Mouse (Mus musculus) left cerebral cortex, adult 2 months (tissue): ENCODE measurements around the gene Rfxank. TPM values are rescaled to one million over a fixed set of nuclear protein-coding genes. Genes with fewer than 3 reads are reported as not detected.
A peak's percentile ranks its signal among the peaks of the same experiment; 100 is the strongest.

Experiments used
- DNase-seq, 2 experiments: peaks; one replicate each; pipeline ENCODE4 v3.0.0; 2021 to 2022; ENCODE audit warnings: low spot score in 2 of 2, mixed read lengths in 1 of 2; ENCODE audit errors: extremely low spot score in 1 of 2
- H3K27ac ChIP-seq: fragments of 200-600 bp; 2 replicates; pipeline ENCODE4 v1.8.1; 2022
- H3K4me3 ChIP-seq: fragments of 200-600 bp; 2 replicates; pipeline ENCODE4 v1.8.1; 2022
- CTCF ChIP-seq: fragments of 200-600 bp; IDR thresholded peaks from 2 replicates; pipeline ENCODE4 v1.8.1; 2022; ENCODE audit warnings: antibody characterized with exemption, mild to moderate bottlenecking, moderate library complexity
- intact Hi-C: fragments of 180-260 bp; cut with DNase I; formaldehyde crosslinking; loops from one replicate; pipeline ENCODE4 v1.15.1; 2025
- total RNA-seq, 2 experiments: library from RNA; stranded (reverse); gene quantifications; 2 replicates each; pipeline ENCODE4 v1.2.3; 2021

The Rfxank gene
- total RNA-seq, 2 experiments from 2014 or later, result 13.1 to 14.2 TPM

DNA sequence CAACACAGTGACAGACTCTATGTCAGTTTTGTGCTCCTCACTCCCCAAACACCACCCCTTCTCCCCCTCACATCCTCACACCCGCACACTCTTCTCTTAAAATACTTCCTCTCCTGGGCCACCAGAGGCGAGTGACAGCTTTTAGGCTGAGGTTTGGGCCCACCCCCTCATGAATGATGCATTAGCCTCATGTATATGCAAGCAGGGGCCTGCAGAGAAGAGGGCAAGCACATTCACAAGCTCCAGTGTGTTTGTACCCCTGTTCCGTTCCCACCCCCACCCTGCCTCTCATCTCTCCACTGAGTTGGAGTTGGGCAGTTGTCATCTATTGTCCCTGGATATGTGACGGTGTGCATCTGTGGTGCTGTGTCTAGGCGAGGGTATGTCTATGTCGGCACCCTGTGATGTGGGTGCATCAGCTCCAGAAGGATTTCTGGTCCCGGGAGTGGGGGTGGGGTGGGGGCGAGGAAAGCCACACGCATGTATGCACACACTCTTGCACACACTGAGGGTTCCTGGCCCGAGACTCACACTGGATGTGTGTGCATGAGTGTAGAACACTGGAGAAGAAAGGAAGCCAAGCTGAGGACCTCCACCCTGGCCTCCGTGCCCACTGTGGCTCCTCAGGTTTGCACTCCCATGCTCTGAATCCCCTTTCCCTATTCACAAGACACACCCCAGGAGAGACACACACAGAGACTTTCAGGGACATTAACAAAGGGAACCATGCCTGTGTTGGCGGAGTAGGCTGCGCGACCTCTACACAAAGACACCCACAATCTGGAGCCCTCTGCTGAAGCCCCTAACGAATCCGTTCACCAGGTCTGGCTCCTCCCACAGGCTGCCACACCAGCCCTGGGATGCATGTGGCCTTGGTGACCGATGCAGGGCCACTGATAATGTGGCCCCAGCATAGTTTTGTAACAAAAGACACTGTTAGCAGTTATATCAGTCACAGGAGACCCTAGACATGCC lies 19.9 kb downstream of the Rfxank start:
- H3K27ac ChIP-seq, result peak overlapping the region; percentile 88
- TF ChIP-seq CTCF, result peak; percentile 32
- peak overlapping the region; percentile 56 for H3K4me3 ChIP-seq
- intact Hi-C loops, result loop anchor here (1.0 kb wide), 1 partner anchor 19 kb away; no protein-coding TSS in a partner anchor
- DNase-seq, result peak; percentile 68

DNA sequence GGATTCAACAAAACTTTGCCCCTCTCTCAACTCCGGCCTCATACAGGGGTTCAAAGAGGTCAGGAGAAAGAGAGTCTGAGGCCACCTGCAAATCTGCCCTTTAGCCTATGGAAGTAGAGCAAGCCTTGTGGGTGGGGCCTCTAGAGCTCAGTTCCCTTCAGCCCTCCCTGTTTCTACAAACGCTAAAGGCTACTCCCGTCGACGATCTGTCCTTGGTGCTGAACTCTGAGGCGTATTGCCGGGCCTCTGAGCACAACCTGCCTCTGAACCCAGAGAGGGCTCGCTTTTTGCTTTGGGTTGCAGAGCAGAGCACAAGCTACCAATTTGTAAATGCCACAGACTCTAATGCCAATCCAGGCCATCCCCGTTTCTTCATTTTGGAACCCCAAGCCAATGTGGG lies 21.3 kb downstream of the Rfxank start:
- no peak for TF ChIP-seq CTCF

DNA sequence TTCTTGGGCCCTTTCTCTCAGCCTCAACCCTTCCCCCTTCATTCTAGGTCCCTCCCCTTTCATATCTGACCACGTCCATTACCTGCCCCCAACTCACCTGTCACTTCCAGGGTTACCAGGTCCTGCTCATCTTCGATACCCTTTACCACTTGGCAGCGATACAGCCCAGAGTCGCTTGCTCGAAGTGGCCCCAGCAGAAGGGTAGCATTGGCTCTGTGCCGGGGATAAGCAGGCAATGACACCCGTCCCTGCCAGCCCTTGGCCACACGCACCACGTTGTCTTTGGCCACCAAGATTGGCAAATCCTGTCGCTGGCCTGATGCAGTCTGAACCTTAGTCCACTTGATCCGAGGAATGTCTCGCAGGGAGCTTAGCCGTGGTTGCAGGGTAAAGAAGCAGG lies 24.1 kb downstream of the Rfxank start:
- intact Hi-C loops, result no loop called here
- Histone ChIP-seq H3K4me3 (no peak overlapping the region), H3K27ac (no peak overlapping the region)
- no peak for TF ChIP-seq CTCF
- DNase-seq, result no peak

More for the DNA sequence above, 21.3 kb downstream of the Rfxank start:
- Histone ChIP-seq H3K4me3 (peak overlapping the region; percentile 56), H3K27ac (peak overlapping the region; percentile 40; the same call in 1 of the 2 replicates)
- intact Hi-C loops, result loop anchor here (1.0 kb wide), 1 partner anchor 17 kb away; no protein-coding TSS in a partner anchor
- DNase-seq, result no peak

DNA sequence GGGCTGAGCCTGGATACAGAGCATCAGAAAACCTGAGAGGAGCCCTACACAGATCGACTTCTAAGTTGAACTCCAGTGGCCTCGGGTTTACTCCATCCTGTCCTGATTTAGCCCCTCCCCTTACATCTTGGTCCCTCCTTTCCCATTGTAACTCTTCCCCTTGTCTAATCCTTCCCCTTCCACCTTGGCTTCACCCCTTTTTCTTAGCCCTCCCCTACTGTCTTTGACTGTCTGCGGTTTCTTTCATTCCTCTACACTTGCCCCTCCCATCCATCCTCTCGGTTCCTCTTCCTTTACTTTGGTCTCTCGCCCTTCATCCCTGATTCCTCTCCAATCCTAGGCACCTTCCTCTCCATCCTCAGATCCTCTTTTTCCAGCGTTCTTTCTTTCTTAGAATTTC lies 24.5 kb downstream of the Rfxank start:
- intact Hi-C loops, result no loop called here
- no peak overlapping the region for H3K27ac ChIP-seq
- no peak overlapping the region for H3K4me3 ChIP-seq
- no peak for TF ChIP-seq CTCF
- no peak for DNase-seq

DNA sequence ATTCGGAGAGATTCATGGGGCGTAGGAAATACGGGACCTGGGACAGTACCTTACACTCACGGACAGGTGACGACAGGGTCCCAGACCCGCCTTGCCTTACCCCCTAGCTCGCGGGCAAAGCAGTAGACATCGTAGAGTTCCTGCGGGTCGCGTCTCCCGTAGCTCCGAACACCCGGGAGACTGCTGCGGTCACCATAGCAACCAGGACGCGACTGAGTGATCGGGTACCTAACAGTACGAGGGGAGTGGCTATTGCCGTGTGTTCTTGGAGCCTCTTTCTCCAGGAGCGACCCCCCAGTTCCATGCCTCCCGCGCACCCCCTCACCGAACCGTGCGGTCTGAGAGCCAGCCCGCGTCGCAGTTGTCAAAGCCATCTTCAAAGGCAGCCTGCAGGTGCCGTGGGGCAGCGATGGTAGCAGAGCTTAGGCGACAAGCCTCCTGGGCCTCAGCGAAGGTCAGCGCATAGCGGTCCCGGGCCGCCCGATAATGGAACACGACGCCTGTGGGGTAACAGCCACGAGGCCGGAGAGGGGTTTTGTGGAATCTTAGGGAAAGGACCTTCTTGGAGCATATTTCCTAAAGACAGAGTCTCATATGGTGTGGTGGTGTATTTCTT lies 26.4 kb downstream of the Rfxank start:
- intact Hi-C loops, result no loop called here
- TF ChIP-seq CTCF, result no peak
- H3K27ac ChIP-seq, result no peak overlapping the region
- H3K4me3 ChIP-seq, result no peak overlapping the region
- DNase-seq, result no peak

DNA sequence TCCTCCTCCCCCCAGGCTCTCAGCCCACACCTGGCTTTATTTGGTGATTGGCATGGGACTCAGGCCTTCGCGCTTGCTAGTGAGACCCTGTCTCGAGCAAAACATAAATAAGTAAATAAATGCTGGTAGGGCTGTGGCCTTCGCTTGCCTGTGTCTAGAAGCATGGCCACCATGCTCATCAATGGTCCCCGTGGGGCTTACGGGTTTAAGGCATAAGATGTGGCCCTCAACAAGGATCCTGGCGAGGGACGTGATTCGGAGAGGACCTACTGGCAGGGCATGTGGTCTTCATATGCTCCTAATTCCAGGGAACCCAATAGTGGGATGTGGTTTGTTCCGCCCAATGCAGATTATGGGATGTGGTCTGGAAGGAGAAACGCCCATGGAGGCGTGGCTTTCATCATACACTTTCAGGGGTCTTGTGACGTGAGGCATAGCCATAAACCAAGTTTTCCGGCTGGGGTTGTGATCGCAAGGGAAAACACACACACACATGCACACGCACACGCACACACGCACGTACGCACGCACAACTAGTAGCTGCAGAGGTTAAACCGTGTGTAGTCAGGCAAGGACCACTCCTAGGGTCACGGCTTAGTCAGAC lies 27.7 kb downstream of the Rfxank start:
- TF ChIP-seq CTCF, result no peak
- Histone ChIP-seq H3K27ac (peak overlapping the region; percentile 32; the same call in 1 of the 2 replicates), H3K4me3 (no peak overlapping the region)
- intact Hi-C loops, result no loop called here
- no peak for DNase-seq

DNA sequence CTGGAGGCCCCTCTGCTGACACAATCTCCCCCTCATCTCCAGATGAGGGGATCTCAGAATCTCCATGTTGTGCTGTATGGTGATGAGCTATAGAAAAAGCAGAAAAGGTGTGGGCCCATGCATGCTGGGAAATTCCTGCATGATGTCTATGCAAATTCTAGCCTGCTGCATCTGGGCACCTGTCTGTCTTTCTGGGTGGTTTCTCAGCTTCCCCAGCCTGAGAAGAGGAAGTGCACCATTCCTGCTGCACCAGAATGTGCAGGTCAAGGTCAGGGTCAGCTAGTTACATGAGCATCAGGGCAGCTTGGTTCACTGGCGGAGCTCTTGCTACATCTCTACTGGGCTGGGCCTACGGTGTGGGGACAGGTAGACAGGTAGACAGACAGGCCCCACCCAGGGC lies 28.5 kb downstream of the Rfxank start:
- no peak overlapping the region for H3K27ac ChIP-seq

DNA sequence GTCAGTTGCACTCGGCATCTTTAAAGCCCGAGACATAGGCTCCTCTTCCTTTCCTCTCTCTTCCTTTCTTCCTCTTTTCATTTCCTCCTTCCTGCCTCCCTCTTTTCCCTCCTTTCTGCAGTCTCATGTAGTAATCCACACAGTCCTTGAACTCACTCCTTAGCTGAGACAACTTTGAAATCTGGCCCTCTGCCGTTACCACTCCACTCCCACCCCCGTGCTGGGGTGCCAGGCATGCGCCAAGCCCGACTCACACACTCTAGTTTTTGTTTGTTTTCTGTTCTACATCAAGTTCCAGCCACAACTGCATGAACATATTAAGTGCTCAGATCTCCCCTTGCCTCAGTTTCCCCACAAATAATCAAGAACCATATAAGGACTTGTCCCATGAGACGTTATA lies 34.0 kb downstream of the Rfxank start:
- intact Hi-C loops, result no loop called here
- H3K27ac ChIP-seq, result peak overlapping the region; percentile 67
- no peak overlapping the region for H3K4me3 ChIP-seq

More for the DNA sequence above, 28.5 kb downstream of the Rfxank start:
- no peak overlapping the region for H3K4me3 ChIP-seq
- intact Hi-C loops, result no loop called here
- no peak for DNase-seq
- TF ChIP-seq CTCF, result no peak

DNA sequence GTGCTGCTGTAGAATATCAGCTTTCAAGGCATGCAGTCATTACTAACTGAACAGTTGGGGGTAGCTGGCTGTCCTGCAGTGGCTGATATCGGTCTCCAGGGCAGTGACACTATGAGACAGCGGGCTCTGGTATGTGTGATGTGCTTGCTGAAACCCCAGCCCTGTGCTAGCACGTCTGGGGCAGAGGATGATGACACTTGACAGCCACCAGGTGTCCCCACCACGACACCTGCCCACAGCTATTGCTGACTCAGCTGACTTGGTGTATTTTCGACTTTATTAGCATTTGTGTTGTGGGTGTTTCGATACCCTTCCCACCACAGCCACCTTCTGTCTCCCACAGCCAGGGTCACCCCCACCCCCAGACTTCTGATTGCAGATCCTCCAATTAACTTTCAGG lies 34.4 kb downstream of the Rfxank start:
- H3K27ac ChIP-seq, result peak overlapping the region; percentile 67
- H3K4me3 ChIP-seq, result no peak overlapping the region
- DNase-seq, result peak in 1 of 2 experiments; percentile 41
- peak; percentile 56 for TF ChIP-seq CTCF
- intact Hi-C loops, result no loop called here

More for the DNA sequence above, 34.0 kb downstream of the Rfxank start:
- TF ChIP-seq CTCF, result no peak
- no peak for DNase-seq

DNA sequence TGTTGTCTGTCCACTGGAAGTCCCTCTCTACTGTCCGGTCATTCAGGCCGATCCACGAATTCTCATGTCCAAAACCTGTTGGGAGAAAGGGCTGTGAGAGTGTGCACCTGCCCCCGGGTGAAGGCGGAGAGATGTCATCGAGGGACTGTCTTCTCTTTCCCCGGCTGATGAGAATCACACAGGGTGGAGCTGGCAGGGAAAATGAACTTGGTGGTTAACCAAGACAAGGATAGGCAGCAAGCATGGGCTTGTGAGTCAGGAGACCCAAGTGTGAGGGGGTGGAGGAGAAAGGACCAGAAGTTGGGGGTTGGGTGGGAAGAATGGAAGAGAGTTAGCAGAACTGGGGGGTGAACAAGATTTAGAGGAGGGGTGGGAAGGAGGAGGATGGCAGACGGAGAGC lies 38.7 kb downstream of the Rfxank start:
- TF ChIP-seq CTCF, result no peak
- peak in 1 of 2 experiments; percentile 55 for DNase-seq
- intact Hi-C loops, result loop anchor here (1.0 kb wide), 1 partner anchor 18 kb away; no protein-coding TSS in a partner anchor
- Histone ChIP-seq H3K4me3 (no peak overlapping the region), H3K27ac (peak overlapping the region; percentile 94)

DNA sequence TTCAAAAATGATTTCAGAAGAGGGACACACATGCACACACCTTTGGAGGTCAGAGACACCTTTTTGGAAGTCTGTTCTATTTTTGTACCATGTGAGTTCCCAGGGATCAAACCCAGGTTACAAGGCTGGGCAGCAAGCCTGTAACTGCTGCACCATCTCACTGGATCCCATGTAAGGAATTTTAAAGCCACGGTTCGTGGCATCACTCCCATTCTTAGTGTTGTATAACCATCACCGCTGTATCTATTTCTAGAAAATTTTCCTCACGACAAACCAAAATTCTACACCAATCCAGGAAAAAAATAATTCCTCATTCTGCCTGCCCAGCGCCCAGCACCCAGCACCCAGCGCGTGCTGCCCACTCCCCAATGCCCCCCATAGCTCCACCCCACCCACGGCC lies 39.7 kb downstream of the Rfxank start:
- peak in 1 of 2 experiments; percentile 54 for DNase-seq
- intact Hi-C loops, result no loop called here
- peak overlapping the region; percentile 94 for H3K27ac ChIP-seq
- TF ChIP-seq CTCF, result no peak
- H3K4me3 ChIP-seq, result no peak overlapping the region

DNA sequence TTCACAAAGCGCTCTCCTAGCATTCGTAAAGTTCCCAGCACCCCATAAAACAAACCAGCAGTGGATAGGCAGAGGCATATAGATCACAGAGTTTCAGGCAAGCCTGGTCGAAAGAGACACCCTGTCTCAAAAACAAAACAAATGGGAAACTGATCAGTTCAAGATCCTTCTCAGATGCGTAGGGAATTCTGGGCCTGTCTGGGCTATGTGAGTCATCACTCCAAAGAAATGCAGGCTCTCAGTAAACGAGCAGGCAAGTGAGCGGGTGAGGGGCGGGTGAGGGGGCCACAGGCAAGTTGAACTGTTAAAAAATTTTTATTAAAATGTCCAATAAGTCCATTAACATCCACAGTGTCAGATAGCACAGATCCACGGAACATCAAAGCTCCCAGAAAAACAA lies 46.2 kb downstream of the Rfxank start:
- Histone ChIP-seq H3K27ac (peak overlapping the region; percentile 58), H3K4me3 (no peak overlapping the region)
- DNase-seq, result no peak
- TF ChIP-seq CTCF, result no peak
- intact Hi-C loops, result no loop called here
